Mouse (Mus musculus) heart, postnatal 25 days (tissue): ENCODE results near the gene Itgad. TPM values are rescaled to one million over a fixed set of nuclear protein-coding genes. Genes with fewer than 3 reads are reported as not detected.

Experiments used
- DNase-seq: peaks from one replicate; pipeline ENCODE4 v3.0.0; 2022; ENCODE audit warnings: low spot score
- intact Hi-C: fragments of 180-260 bp; cut with DNase I; formaldehyde crosslinking; loops from one replicate; pipeline ENCODE4 v1.15.1; 2025
- total RNA-seq, 2 experiments: library from RNA; stranded (reverse); gene quantifications; 2 replicates each; pipeline ENCODE4 v1.2.3; 2021

The Itgad gene
- total RNA-seq, 2 experiments from 2014 or later, result not detected

DNA sequence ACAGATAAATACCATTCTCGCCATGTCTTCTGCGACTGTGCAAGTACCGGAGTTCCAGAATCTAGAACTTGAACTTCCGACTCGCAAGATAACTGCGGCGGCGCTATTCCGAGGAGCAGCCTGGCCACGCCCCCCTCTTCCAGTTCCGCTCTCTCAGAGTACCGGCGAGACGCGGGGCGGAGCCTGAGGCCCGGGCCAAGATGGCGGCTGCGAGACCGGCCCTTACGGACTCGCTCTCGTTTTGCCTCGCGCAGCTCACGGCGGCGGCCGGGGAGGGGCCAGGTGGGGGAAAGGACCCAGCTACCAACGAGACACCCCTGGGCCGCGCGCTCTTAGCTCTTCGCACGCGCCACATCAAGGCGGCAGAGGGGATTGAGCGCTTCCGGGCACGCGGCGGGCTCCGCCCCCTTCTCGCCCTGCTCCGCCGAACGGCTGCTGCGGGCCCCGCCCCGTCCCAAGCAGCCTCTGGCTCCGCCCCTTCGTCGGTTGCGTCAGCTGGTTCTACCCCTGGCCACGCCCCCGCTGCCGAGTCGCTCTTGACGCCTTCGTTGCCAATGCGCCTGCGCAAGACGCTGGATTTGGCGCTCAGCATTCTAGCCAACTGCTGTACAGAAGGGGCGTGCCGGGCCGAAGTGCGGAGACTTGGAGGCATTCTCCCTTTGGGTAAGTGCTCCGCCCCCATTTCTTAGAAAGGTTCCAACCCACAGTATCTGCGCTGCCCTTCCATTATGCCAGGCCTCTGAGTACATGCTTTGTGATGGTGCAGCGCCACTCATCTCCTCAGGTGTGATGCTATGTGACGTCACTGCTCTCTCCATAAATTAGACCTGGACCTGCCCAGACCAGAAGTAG is 84.0 kb downstream of the Itgad start, which contains the start of gene 9130023H24Rik:
Gene 9130023H24Rik, minus strand, starts transcription at position 105 of the 852 bp plus-strand sequence.
- DNase-seq, result peak; percentile 99
- intact Hi-C loops, result loop anchor here (2.0 to 10.0 kb wide), 2 partner anchors 107 to 217 kb away; no protein-coding TSS in a partner anchor

DNA sequence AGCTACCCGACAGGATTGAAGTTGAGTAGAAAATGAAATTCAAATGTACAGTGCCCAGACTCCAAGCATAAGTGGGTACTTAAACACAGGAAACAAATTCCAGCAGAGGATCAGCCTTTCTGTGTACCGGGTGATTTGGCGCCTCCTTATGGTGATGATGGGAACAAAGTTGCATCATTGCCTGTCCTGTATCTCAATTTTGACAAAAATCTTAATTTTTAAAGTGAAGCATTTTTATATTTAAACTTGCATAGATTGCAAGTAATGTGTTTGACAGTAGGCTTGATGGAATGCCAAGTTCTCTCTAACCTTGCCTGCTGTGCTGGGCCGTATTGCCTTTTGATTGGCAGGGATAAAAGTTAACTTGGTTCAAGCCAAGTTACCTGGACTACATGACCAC is 84.8 kb downstream of the Itgad start:
- intact Hi-C loops, result loop anchor here (10.0 kb wide), 1 partner anchor 216 kb away; no protein-coding TSS in a partner anchor

DNA sequence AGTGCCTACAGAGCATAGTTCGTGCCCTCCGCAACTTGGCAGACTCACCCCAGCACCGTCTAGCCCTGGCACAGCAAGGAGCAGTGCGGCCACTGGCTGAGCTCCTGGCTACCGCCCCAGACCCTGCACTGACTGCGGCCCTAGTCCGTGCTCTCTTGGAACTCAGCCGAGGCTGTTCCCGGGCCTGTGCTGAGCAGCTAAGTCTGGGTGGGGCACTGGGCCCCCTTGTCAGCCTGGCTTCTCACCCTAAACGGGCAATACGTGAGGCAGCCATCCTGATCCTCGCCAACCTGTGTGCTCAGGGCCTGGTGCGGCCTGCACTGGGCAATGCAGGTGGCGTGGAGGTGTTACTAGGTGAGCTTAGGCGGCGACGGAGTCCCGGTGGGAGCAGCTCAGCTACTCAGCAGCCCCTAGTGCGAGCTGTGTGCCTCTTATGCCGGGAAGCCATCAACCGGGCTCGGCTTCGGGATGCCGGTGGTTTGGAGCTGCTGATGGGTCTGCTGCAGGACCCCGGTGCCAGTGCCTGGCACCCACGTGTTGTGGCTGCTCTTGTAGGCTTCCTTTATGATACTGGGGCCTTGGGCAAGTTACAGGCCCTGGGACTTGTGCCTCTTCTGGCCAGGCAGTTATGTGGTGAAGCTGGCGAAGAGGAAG is 86.1 kb downstream of the Itgad start:
- intact Hi-C loops, result loop anchor here (10.0 kb wide), 1 partner anchor 455 kb away; no protein-coding TSS in a partner anchor
- DNase-seq, result no peak

More for the DNA sequence above, 84.8 kb downstream of the Itgad start:
- no peak for DNase-seq

DNA sequence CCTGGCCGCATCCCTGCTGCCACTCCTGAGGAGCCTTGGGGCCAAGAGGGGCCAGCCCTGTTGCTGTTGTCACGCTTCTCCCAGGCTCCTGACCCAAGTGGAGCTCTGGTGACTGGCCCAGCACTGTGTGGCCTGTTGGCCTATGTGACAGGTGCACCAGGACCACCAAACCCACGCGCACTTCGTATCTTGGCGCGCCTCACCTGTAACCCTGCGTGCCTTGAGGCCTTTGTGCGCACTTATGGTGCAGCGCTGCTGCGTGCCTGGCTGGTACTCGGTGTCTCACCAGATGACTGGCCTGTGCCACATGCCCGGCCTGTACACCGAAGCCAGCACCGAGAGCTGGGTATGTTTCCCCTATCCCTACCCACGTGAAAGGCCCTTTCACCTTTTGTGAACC is 88.2 kb downstream of the Itgad start:
- DNase-seq, result no peak
- intact Hi-C loops, result loop anchor here (10.0 kb wide), 1 partner anchor 452 kb away; no protein-coding TSS in a partner anchor

DNA sequence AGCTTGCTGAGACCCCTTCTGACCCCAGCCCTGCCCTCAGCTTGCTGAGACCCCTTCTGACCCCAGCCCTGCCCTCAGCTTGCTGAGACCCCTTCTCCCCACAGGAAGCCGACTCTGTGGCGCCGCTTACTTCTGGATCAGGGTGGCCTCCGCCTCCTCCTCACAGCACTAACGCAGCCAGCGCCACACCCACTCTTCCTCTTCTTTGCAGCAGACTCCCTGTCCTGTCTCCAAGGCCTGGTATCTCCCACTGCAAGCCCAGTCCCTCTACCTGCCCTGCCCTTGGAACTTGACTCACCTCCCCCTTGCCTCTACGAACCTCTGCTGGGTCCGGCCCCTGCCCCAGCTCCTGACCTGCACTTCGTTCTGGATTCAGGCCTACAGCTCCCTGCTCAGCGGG is 89.7 kb downstream of the Itgad start:
- intact Hi-C loops, result loop anchor here (10.0 kb wide), 1 partner anchor 451 kb away; no protein-coding TSS in a partner anchor
- no peak for DNase-seq

DNA sequence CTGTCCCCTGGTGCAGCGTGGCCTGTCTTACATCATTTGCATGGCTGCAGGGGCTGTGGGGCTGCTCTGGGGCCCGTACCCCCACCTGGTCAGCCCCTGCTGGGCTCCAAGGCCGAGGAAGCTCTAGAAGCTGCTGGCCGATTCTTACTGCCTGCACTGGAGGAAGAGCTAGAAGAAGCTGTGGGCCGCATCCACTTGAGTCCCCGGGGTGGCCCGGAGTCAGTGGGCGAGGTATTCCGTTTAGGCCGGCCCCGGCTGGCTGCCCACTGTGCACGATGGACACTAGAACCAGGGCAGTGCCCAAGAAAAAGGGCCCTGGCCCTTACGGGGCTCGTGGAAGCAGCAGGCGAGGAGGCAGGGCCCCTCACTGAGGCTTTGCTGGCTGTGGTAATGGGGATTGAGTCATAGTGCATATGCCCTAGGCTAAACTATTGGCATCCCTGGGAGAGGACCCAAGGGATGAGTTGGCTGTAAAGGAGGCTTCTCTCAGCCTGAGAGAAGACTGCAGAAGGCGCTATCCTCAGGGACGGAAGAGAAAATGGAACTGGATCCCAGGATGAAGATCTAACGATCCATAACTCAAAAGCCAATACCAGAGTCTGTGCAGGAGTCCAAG is 90.3 kb downstream of the Itgad start:
- DNase-seq, result no peak
- intact Hi-C loops, result loop anchor here (10.0 kb wide), 1 partner anchor 450 kb away; no protein-coding TSS in a partner anchor

DNA sequence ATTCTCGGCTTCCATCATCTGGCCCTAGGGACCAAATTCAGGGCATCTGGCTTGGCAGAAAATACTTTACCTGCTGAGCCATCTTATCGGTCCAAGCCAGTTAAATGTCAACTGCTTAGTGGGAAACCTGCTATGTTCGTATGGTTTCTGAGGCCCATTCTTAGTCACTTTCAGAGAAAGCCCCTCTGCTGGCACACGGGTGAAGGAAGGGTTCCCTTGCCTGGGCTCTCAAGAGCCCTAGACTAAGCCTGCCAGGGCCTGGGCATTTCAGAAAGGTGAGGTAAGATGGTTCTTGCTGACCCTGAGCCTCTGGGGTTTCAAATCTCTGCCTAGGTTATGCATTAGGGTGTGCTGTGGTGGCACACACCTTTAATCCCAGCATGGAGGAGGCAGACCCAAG is 91.4 kb downstream of the Itgad start:
- intact Hi-C loops, result loop anchor here (10.0 kb wide), 1 partner anchor 449 kb away; no protein-coding TSS in a partner anchor
- no peak for DNase-seq

DNA sequence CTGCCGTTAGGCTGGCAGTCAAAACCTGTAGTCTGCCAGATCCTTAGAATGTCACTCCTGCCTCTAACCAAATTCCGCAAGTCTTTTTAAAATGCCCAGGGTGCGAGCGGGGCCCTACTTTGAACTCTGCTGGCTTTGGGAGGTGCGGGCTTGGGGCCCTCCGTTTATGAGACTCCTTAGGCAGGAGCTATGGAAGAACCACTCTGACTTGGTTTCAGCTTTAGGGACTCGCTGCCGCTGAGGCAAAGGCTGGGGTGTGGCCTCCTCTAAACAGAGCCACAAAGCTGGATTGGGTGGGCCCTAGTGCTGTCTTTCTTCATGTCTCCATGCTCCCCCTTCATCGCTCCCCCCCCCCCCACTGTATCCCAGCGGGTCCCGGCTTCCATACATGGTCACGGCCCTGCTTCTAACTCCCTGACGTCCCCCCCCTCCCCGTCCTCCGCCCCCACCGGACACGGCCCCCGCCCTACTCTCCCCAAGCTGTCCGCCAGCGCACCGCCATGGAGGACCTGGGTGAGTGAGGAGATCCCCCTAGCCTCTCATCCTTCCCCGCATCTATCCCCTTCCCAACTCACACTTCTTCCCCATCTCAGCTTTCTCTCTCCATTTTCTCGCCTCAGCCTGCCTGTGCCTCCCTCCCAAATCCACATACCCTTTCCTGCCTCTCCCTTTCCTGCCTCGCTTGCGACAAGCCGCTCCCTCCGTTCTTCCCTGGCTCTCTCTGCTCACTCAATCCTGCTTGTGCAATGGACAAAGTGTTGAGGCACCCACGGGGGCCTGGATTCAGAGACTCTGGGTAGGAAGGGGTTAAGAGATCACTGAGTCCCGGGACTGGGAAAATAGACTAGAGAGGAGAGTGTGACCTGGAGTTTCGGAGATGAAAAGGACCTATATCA is 92.6 kb downstream of the Itgad start, which contains the start of gene Tgfb1i1:
Gene Tgfb1i1, plus strand, starts transcription at position 317 of the 896 bp plus-strand sequence.
- DNase-seq, result peak; percentile 70
- intact Hi-C loops, result loop anchor here (10.0 kb wide), 1 partner anchor 448 kb away; no protein-coding TSS in a partner anchor

DNA sequence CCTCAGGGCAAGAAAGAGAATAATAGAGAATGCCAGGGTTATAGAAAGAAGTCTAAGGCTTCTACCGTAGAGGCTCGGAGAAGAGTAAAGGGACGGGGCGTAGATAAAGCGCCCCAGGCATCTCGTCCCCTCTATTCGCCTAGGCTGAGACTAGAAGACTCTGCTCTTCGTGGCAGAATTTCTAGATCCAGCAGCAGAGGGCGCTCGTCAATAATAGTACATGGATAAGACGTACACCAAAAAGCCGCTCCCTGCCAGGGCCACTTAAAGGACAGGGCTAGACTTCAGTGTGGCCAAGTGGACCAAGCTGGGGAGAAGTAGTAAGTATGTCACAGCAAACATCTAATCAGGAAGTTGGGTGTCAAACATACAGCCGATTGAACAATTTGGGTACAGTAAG is 93.3 kb downstream of the Itgad start:
- intact Hi-C loops, result loop anchor here (10.0 kb wide), 1 partner anchor 447 kb away; no protein-coding TSS in a partner anchor
- DNase-seq, result peak; percentile 70

DNA sequence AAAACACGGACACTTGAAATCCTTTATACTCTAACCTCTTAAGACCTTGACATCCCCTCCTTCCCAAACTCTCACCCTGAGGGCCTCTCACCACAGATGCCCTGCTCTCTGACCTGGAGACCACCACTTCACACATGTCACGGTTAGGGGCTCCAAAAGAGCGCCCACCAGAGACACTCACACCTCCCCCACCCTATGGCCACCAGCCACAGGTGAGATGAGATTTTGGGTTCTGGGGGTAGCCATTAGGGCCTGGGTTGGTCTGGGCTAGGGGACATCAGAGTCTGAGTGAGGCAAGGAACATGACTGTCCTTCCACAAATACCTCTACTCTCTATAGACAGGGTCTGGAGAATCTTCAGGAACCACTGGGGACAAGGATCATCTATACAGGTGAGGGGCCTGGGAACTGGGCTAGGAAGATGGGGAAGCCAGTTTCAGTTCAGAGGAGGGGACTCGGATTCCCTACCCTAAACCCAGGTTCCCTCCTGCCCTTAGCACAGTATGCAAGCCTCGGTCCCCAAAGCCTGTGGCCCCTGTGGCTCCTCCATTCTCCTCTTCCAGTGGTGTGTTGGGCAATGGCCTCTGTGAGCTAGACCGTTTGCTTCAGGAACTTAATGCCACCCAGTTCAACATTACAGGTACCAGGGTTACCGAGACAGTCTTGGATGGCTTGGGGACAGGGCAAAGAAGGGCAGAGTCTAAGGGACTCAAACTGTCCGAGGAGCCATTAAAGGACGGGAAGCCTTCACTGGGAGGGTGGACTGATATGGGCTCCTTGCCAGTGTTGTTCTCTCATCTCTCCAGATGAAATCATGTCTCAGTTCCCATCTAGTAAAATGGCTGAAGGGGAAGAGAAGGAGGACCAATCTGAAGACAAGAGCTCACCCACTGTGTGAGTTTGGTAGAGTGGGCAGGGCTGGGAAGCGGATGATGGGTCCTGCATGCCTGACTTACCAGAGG is 94.2 kb downstream of the Itgad start:
- no peak for DNase-seq
- intact Hi-C loops, result loop anchor here (2.0 to 10.0 kb wide), 3 partner anchors 48 to 446 kb away; no protein-coding TSS in a partner anchor

DNA sequence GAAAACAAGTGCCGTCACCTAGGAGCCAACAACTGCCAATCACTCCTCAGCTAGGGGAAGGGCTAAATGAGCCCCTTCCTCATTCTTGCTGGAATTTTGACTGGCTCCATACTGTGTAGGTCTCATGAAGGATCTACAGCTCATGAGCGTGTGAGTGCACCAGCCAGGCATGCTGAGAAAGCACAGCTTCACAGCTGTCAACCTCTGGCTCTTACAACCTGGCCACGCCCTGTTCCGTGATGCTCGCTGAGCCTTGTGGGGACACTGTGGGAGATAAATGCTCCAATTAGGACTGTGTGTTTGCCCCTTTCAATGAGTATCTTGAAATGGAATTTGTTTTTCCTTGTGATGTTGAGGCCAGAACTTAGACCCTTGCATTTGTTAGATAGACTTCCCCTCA is 95.8 kb downstream of the Itgad start:
- DNase-seq, result no peak
- intact Hi-C loops, result loop anchor here (2.0 to 10.0 kb wide), 3 partner anchors 47 to 445 kb away; no protein-coding TSS in a partner anchor

DNA sequence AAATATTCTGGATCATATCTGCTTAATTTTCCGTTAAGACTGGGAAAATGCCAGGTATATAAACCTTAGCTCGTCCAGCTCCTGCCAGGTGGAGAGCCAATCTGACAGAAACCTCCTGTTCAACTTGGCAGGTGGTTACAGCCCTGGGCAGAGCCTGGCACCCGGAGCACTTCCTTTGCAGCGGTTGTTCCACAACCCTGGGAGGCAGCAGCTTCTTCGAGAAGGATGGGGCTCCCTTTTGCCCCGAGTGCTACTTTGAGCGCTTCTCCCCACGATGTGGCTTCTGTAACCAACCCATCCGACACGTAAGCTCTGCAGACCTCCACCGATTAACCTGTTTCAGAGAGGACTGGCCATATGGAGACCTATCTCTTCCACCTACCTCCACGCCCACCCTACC is 97.8 kb downstream of the Itgad start:
- DNase-seq, result no peak
- intact Hi-C loops, result no loop called here

DNA sequence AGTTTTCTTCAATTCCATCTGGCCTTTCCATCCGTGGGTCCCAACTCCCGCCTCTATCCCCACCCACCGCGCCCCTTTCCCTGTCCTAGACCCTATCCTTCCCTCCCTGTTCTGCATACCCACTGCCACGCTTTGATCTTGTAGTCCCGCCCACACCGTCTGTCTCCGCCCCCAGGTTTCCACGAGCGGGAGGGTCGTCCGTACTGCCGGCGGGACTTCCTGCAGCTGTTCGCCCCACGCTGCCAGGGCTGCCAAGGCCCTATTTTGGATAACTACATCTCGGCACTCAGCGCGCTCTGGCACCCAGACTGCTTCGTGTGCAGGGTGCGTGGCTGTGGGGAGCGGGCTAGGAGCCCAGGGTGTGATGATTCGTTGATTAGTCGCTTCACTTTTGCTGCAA is 98.4 kb downstream of the Itgad start:
- intact Hi-C loops, result no loop called here
- DNase-seq, result no peak

DNA sequence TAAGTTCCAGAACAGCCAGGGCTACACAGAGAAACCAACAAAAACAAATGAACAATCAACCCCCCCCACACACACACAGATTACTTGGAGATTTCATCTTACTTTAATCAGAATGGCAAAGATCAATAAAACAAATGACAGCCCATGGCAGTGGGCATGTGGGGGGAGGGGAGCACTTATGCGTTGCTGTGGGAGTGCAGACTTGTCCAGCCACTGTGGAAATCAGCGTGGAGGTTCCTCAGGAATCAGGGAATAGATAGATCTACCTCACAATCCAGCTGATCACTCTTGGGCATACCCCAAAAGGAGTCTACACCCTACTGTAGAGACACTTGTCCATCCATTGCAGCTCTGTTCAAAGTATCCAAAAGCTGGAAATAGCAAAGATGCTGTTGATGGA is 100.8 kb downstream of the Itgad start:
- intact Hi-C loops, result no loop called here
- no peak for DNase-seq

DNA sequence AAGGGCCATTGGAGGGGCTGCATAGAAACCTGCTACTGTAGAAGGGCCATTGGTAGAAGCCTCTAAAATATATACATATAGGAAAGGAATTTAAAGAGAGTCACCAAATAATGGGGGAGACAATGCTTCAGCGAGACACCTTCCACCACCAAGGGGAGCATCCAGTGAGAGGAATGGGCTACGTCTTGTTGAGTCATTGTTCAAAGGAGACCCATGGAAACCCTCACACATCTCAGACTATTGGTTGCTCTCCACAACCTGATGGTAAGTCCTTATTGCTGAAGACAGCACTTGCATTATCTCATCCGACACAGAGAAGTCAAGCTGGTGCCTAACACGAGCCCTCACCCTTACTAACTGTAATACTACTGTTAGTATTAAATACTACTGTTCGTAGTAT is 101.6 kb downstream of the Itgad start:
- intact Hi-C loops, result no loop called here
- no peak for DNase-seq

DNA sequence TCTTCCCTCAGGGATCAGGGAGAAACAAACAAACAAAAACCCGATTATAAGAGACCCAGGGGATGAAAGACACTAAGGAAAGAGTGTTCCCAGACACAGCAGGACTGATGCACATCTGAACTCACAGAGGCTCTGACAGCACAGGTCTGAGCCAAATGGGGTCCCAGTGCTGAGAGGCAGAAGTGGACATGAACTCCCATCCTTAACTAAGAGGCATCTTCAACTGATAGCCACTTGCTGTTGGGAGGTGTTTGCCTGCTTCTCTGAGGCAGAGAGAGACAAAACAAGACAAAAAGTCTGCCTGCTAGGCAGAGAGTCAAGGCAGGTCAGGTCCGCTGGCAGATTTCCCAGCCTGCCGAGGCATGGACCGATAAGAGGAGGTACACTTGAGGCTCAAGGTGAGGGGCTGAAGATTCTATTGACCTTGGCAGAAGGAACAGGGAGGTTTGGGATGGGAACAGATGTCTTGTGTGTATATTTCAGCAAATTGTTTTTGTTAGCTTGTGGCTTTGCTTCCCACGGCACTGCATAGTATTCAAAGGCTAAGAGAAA is 102.7 kb downstream of the Itgad start:
- intact Hi-C loops, result no loop called here
- no peak for DNase-seq

DNA sequence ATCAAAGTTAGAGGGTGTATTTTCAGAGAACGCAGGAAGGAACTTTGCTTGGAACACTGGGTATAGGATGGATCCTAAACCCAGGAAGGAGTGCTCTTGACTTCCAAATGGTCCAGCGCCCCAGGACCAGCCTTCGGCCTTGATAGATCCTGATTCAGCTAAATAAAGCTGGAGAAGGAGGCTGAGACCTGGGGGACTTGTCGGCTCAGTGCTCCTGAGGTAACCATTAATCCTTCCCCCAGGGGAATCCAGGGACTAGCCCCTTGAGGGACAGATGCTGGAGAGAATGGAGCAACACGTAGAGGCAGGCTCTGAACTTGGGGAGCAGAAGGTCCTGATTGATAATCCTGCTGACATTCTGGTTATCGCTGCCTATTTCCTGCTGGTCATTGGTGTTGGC is 111.2 kb downstream of the Itgad start, which contains the start of gene Slc5a2:
Gene Slc5a2, plus strand, starts transcription at position 247 of the 400 bp plus-strand sequence.
- DNase-seq, result no peak
- intact Hi-C loops, result no loop called here
